Mouse (Mus musculus): ENCODE measurements at regions not wholly inside any gene's neighbourhood (a gene's known extent, or its start where the extent isn't known, plus 50 kb on each side); places are given as distances from the start of the nearest gene placed in this dataset.

GRCm38 (mm10) chr1:35362836-35363235 lies 513.1 kb downstream of the Plekhb2 start:
- TF ChIP-seq CTCF (IDR thresholded peaks at IDR 0.05; ENCODE audit: extremely low read depth, insufficient read depth, low read length) (no peak), POLR2A (IDR thresholded peaks at IDR 0.05; ENCODE audit: extremely low read depth, insufficient read depth, low read length) (no peak)
